Mouse (Mus musculus) lung, postnatal 36 days (tissue): ENCODE measurements around the gene 2310061I04Rik.
A peak's percentile ranks its signal among the peaks of the same experiment; 100 is the strongest.

ENCODE experiments used
- DNase-seq: peaks from one replicate; pipeline ENCODE4 v3.0.0; 2022; ENCODE audit warnings: mixed read lengths

The 2310061I04Rik gene

DNA sequence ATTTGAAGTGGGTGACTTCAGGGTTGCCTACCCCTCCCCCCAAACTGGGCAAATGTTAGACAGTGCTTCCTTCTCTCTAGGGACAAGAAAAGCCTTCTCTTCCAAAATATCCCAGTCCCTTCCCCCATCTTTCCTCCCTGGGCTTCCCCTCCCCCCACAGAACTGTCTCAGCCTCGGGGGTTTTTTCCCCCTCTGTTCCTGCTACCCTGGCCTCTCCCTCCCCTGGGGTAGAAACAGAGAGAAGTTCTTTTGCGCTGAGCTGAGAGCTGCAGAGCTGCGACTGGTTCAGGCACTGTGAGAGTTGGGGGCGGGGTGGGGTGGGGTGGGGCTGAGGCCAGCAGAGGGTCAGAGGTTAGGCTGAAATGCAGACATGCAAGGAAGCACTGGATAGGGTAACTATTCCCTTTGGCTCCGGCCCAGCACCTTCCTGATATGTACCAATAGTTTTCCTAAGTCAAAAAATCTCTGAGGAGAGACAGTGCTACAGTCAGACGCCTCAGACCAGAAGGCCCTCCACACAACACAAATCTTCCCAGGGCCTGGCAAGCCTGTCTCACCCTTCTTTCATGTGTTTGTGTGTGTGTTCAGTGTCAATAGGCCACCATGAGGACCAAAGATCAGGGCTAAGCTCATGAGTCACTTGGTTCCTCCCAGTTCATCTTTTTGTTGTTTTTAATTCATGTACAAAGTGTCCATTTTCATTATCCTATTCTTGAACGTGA, 27.7 kb downstream of the 2310061I04Rik start:
- DNase-seq, result peak; percentile 73

DNA sequence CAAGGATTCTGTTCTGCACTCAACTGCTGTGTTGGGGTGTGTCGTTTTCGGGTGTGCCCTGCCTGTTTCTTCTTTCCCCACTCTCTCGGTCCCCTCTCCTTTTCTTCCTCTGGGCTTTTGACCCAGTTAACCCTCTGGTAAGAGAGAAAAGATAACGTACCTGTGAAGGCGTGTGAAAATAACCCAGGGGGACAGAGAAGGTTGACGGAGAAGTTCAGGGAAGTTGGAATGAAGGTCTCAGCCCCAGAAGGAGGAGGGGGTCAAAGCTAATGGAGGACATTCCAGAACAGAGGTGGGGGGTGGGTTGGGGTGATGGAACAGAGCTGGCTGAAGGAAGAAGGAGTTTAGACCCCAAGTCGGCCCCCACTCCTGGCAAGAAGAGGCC, 28.3 kb downstream of the 2310061I04Rik start:
- no peak for DNase-seq

DNA sequence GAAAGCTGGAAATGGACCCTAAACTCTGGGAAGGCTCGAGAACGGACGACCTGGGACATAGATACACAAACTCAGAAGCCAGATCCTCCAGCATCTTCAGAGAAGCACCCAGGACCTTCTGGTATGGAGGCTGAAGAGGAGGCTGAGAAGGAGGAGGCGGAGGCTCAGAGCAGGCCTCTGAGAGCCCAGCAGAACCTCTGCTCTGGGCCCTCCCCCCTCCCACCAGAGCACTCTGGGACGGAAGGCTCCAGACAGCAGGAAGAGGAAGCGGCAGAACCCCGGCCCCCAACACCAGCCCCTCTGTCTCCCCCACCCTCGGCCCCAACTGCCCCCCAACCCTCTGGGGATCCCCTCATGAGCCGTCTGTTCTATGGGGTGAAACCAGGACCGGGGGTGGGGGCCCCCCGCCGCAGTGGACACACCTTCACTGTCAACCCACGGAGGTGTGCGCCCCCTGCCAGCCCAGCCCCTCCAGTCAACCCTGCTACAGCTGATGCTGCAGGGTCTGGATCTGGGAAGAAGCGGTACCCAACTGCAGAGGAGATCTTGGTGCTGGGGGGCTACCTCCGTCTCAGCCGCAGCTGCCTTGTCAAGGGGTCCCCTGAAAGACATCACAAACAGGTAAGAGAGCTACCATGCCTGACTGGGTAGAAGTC, 28.9 kb downstream of the 2310061I04Rik start:
- DNase-seq, result peak; percentile 68

DNA sequence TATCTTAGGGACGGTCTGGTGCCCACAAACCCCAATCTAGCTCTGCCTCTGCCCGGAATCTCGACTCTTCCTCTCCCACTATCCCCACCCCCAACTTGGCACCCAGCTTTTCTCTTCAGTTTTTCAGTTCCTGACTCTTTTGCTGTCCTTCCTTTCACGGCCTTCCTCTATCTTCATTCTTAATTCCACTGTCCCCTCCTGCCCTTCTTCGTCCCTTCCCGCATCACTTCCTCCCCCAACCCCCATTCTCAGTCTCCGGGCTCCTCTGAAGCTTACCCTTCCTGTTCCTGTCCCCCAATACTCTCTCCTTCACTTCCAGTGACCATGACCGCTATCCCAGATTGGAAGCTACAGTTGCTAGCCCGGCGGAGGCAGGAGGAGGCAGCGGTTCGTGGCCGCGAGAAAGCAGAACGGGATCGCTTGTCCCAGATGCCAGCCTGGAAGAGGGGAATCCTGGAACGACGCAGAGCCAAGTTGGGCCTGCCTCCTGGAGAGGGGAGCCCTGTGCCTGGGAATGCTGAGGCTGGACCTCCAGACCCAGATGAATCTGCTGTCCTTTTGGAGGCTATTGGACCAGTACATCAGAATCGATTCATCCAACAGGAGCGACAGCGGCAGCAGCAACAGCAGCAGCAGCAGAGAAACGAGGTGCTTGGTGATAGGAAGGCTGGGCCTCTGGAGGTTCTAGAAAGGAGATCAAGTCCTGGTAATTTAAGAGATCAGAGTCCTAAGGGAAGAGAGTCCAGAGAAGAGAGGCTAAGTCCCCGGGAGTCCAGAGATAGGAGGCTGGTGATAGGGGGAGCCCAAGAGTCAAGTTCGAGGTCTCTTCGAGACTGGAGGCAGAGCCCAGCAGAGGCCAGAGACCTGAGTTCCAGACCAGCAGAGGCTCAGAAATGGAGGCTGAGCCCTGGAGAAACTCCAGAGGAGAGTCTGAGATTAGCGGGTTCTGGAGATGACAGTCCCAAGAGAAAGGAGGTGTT, 30.0 kb downstream of the 2310061I04Rik start:
- peak; percentile 82 for DNase-seq

DNA sequence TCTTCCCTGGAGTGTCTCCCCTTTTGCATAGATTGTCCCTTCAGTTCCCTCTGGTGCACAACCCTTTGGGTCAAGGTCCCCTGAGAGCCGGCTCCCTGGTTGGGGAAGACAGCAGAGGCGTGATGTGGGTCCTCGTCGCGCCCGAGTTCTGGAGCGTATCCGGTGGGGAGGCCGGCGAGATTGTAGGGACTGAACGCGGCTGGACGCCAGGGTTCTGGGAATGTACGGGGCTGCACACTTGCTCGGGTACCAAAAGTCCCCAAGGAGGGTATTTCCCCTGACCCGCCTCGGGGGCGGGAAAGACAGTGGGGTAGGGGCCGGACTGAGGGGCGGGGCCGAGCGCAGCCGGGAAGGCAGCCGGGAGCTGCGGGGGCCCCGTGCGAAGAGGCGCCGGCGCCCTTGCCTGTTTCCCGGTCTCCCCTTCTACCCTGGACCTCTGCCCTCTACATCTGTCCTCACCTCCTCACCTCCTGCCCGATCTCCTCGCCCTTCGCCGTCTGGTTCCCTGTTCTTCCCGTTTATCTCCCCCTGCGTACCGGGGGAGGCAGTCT, 30.9 kb downstream of the 2310061I04Rik start:
- DNase-seq, result peak; percentile 73

DNA sequence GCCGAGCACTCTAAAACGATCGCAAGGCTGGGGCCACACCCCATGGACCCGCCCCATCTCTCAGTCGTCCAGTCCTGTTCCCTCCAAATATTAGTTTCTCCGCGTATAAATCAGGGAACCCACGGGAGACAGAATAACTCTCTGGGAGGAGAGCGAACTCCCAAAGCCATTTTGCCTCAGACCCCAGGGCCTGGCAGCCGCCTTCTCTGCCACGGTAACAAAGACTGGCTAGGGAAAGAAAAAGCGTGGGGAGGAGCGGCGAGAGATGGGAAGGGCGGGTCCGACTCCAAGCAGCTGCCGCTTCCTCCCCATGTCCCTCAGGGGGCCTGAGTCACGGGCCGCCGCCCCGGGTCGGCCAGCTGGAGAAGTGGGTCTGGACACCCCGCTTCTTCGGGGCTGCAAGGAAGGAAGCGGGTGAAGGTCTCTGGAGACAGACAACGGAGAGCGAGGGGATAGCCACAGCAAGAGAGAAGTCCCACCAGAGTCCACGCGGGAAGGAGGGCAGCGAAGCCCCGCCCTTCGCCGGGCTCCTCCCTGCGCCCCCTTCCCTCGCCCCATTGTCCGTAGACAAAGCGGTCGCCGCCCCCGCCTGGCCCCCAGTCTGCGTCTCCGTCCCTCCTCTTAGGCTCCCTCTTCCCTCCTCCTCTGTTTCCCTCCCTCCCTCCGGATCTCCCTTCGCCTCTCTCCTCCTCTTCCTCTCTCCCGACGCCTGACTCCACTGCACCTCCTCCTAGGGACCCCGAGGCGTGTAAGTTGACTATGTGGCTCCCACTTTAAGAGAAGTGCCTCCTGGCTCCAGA, 31.6 kb downstream of the 2310061I04Rik start, which contains the start of gene Ppp1r18:
TSS of gene Ppp1r18 (plus strand) at position 113 of the 800 bp plus-strand sequence.
- DNase-seq, result peak; percentile 77

DNA sequence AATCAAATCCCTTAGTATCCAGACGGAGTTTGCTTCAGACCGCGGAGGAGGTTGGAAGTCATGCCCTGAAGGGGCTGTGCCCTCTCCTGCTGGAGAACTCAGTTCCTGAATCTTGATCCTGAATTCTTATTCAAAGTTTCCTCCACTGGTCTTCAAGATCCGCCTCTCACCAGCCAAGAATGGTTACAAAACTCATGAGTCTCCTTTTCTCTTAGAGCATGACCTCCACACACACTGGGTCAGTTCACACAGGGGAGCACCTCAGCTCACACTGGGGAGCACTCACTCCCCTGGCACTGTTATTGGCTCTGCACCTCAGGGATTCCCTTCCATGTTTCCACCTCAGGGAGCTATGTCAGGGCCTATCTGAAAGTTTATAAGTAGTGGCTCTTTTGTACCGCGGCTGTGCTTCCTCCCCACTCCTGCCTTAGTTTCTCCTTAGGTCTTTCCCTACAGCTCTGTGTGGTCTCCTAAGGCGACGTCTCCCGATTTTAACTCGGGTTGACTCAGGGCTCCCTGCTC, 32.3 kb downstream of the 2310061I04Rik start:
- DNase-seq, result no peak

DNA sequence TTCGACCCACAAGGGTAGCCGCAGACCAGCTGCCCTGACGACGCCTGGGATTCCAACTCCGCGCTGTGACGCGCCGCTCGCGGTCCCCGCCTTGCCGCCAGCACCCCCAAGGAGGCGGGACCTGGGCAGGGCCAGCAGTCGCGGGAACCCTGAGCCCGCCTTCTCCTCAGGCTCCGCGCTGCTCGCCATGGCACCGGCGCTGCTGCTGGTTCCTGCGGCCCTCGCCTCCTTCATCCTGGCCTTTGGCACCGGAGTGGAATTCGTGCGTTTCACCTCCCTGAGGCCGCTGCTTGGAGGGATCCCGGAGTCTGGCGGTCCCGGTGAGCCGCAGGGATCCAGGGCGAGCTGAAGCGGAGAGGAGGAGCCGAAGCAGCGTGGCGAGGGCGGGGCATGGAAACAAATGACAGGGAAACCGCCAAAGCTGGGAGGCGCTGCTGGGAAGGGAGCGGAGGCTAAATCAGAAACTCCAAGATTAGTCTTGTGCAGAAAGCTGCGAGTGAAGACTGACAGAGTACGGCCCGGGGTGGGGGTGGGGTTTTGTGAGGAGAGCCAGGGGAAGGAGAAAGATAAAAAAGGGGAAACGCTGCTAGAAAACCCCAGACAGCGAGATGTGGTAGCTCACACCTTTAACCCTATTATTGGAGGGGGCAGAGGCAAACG, 35.9 kb downstream of the 2310061I04Rik start, which contains the start of gene Nrm:
TSS of gene Nrm (plus strand) at position 121 of the 660 bp plus-strand sequence.
- peak; percentile 95 for DNase-seq

DNA sequence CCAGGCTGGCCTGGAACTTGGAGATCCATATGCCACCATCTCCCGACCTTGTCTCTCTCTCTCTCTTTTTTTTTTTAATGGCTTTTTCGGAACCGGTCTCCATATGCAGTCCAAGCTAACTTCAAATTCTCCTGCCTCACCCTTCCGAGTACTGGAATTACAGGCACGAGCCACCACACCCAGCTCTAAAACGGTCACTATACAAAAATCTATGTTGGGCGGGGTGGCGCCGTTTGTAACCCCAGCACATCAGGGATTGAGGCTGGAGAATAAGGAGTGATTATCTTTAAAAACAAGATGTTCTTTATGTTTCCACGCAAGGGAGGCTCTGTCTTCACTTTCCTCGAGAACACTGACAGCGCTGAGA, 36.4 kb downstream of the 2310061I04Rik start:
- DNase-seq, result no peak

DNA sequence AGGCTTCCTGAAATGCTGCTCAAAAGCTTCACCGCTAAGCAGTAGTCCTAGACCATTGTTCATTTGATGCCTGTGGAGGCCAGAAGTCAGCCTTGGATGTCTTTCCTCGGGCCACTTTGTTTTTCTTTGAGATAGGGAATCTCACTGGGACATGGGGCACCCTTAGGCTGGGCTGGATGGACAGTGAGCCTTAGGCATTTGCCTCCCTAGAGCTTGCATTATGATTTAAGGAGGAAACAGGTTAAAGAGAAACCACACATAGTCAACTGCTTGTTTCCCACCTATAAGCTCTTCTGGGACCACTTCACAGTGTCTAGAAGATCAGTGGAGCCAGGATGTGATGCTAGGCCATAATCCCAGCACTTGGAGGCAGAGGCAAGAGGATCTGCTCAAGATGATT, 37.4 kb downstream of the 2310061I04Rik start:
- DNase-seq, result no peak

DNA sequence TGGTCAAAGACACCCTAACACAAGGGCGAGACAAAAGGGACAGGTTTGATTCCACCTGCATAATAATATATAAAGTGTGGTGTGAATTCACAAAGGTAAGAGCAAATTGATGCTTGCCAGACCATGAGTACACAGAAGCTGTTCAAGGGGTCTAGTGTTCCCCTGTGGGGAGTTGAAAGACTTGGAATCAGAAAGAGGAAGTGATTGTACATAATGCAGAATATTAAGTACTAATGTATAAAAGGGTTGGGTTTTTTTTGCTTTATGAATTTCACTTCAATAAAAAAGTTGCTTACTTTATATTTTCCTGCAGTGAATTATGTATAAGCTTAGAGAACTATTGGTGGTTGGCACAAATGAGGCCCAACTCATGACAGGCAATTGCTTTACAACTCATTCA, 37.9 kb downstream of the 2310061I04Rik start:
- DNase-seq, result no peak

DNA sequence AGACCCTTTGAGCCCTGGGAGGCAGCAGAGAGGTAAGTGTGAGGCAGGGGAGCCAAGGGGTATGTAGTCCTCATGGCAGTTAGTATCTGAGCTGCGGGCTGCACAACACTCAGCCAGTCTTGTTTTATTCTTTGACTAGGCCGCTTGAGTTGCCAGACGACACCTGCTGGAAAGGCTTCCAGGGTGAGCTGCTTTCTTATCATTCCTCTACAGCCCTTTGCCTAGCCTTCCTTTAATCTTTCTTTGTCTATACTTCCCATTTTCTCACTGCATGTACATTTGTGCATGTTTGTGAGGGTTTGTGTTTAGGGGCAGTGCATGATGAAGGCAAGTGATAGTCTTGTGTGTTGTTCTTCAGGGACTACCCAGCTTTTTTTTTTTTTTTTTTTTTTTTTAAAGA, 46.3 kb downstream of the 2310061I04Rik start:
- no peak for DNase-seq

DNA sequence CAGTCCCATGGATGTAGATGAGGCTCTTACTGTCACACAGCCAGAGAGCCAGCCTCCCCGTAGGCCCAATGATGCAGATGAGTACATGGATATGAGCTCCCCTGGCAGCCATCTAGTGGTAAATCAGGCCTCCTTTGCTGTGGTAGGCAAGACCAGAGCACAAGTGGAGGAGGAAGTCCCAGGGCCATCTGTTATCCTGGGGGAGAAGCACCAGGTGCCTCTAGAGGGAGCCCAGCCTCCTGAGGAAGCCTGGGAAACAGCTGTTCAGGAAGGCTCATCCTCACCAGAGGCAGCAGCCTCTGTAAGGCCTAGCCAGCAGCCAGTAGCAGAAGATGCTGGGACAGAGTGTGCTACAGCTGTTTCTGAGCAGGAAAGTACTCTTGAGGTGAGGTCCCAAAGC, 49.1 kb downstream of the 2310061I04Rik start:
- DNase-seq, result no peak

DNA sequence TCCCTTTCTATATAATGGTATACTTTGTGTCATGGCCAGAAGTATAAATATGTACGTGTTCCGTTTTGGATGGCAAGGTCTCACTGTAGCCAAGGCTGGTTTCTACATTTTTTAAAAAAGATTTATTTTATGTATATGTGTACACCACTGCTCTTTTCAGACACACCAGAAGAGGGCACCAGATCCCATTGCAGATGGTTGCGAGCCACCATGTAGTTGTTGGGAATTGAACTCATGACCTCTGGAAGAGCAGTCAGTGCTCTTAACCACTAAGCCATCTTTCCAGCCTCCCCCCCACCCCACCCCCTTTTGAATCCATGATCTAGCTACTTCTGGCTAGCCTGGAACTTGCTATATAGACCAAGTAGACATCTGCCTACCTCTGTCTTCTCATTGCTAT, 53.7 kb downstream of the 2310061I04Rik start:
- peak; percentile 33 for DNase-seq
